Mouse (Mus musculus) neutrophil, adult 5-6 weeks (primary cell): Measurements from ENCODE around the gene RPS10-NUDT3. TPM values are rescaled to one million over a fixed set of nuclear protein-coding genes. Genes with fewer than 3 reads are reported as not detected.

ENCODE experiments used
- ATAC-seq: fragments of 151-379, 151-347 bp; 2 replicates; pipeline ENCODE4 v1.8.0; 2017; ENCODE audit warnings: mild to moderate bottlenecking, moderate TSS enrichment; ENCODE audit not compliant: insufficient number of reproducible peaks, poor library complexity, low FRiP score, severe bottlenecking; ENCODE audit errors: extremely low read depth
- total RNA-seq: library from RNA; stranded (forward); fragments of 200-1000 nt; gene quantifications from 2 replicates; pipeline ENCODE4 v1.2.3, GENCODE M21; 2017

RPS10-NUDT3 gene
- total RNA-seq, 1 experiment from 2014 or later: 39.0 TPM

DNA sequence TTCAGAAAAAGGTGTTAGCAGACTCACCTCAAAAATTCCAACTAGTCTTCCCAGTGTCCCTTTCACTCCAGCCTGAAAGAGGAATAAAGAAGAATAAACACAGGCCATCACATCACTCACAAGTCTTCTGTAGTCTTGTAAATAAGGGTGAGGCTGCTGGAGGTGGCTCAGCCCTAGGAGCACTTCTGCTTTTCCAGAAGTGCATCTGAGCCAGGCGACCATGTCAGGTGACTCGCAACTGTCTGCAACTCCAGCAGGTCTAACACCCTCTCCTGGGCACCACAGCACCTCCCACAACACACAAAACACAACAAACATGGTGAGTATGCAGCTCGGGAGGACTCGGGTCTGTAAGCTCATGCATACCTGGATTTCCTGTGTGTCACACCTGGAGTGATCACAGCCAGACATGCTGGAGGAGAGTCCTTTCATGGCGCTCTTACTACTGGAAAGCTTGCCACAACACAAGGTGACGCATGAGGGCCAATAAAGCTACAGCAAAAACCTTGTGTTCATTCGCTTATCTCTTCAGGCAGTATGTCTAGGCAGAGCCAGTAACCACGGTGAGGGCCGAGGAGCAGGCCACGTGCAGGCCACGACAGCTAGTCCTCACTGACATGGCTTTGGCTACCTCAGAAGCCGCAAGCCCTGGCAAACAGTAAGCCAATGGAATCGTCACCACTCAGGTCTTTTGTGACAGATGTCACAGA, 51.7 kb downstream of the RPS10-NUDT3 start:
- ATAC-seq: no peak

DNA sequence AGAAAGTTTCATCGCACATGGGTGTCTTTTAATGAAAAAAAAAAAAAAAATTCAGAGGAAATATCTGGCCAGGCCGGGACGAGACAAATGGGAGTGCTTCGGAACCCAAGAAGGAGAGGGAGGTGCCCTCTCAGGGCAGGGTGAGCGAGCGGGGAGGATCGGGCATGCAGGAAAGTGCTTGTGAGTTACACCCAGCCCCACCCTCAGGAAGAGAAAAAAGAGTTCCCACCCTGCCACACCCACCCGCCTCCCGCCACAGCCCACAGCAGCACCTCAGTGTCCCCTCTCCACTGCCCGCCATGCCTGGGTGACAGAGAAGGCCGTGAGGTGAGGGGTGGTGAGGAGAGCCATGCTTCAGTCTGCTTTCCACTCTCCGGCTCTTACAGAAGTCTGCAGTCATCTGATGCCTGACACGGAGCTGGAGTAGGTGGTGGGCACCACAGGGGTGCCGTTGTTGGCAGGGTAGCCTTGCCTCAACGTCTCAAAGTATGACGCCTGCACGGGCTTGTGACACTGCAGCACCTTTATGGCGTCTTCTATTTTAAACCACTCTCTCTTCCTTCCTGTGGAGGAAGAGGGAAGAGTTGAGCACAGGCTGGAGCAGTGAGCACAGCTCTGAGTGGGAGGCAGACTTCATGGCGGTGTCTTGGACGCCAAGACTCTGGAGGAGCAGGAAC, 54.5 kb downstream of the RPS10-NUDT3 start:
- no peak for ATAC-seq

DNA sequence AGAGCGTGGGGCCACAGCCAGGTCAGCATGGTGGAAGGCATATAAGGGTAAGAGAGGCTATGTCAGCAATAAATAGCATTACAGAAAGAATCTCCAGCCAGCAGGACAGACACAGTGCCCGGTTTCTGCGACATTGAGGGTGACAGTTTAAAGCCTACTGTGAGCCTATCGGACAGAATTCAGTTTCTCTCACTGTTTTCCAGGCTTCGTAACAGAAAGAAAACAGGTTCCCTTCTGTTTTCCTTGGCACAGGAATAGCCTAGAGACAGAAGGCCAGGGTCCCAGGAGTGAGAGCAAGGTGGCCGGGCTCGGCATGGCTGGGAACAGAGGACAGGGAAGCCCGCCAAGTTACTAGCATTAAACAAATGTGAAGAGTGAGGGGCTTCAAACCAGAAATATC, 55.2 kb downstream of the RPS10-NUDT3 start:
- no peak for ATAC-seq

DNA sequence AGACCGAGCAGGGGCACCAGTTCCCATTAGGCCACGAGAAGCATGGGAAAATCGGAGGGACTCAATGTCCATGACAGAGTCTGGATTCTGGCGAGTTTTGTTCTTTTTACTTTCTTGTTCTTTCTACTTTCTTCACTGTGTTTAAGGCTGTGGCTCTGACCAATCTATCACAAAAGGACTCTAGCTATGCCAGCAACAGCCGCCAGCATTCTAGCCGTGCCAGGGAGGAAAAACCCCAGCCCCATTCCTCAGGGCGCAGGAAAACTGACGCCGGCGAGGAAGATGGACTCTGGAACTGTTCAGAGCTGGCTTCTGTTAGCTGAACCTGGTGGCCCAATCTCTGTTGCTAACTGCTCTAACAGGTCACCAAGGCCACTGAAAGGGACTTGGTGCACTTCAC, 56.5 kb downstream of the RPS10-NUDT3 start:
- no peak for ATAC-seq

DNA sequence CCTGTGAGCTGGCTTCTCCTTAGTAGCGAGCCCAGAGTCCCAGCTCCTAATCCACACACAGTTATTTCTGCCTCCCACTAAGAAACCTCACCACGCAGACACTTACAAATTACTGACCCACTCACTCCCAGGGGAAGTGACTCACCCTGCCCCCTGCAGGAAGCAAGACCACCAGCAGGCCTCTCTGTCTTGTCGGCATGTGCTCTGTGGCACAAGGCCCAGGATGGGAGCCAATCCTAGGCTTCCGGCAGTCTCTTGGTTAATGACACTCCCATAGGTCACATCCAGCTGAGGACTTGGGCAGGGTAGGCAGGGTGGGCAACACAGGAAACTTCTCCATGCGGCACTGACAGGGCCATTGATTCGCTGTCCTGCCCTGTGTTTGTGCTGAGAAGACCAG, 57.6 kb downstream of the RPS10-NUDT3 start:
- ATAC-seq: no peak

DNA sequence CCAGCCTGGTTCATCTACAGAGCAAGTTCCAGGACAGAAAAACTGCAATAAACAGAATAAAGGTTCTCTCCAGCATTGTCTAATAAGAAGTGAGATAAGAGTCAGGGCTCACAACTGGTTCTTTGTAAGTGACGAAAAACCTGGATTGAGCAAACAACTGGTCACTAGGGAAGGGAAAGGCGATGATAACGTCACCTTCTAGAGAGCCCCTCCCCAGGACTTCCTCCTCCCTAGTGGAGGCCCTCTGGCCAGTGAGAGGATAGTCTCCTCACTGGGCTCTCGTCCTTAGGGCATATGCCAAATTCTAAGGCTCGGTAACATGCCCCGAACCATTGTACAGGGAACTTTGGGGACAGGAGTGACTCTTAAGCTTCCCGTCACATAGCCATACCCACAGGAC, 59.0 kb downstream of the RPS10-NUDT3 start:
- ATAC-seq: no peak

DNA sequence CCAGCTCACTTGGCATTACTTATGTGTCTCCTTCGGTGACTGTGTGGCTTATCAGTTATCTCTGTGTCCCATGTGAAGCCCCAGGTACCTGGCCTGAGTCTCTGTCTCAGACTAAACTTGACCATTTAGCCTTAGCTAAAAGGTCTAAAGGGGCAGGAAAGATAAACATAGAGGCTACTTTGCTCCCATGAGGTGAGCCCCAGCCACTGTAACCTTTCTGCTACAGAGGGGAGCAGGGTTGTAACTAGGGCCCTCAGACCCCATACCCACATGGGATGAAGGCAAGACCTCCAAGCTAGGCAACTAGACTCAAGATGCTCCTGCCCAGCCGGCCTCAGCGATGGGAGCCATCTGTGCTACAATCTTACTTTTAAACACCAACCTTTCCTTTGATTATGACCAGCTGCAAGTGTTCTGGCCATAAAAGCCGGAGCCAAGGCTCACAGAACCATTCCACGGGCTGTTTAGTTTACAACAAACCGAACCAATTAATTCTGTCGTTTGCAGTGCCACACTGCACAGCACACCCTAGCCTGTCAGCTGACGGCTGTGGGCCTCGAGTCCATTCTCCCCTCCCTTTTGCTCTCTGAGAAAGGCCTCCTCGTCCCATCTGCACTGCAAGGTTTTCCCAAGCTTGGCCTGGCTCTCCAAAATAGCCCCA, 59.8 kb downstream of the RPS10-NUDT3 start:
- ATAC-seq: no peak

DNA sequence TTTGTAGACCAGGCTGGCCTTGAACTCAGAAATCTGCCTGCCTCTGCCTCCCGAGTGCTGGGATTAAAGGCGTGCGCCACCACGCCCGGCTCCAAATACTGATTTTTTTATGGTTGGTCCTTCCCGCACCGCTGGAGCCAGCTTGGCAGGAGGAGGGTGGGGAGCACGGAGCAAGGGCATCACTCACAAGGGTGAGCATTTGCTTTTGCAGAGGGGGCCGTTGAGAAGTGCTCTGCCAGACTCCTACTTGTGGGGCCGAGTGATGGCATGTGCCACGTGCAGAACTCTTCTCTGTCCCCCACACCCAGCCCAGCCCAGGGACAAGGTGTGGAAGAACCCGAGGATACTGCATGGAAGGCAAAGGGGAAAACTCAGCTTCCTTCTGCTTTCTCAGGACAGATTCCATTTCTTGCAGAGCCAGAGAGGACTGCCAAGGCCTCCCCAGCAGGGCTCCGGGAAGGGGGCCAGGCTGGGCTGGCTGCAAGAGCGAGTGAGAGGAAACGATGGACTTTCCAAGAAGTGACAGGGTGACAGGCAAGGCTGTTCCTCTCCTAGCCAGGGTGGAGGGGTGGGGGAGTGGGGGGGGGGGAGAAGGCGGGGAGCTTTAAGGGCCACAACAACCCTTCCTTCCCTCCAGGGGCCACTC, 60.4 kb downstream of the RPS10-NUDT3 start:
- ATAC-seq: no peak

DNA sequence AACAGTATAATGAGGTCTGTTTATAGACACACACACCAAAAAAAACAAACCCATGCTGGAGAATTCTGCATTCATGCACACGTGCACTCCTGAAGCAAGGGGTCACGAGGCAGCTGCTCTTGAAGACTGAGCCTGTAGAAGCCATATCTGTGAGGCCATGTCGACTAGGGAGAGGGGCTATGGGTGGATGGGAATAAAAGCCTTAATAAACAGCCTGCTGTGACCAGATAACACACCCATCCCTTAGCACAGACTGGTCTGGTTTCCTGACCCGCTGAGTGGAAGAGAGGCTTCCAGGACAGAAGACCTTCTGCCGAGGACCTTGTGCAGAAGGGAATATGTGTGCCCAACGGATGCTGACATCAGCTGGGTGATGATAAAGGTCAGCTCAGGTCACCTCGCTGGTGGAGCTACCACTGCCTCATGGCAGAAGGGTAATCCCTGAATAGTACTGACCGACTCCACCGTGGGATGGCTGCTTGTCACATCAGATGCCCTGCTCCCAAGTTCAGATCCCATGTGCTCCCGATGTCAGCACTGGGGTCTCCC, 61.2 kb downstream of the RPS10-NUDT3 start:
- ATAC-seq: no peak

DNA sequence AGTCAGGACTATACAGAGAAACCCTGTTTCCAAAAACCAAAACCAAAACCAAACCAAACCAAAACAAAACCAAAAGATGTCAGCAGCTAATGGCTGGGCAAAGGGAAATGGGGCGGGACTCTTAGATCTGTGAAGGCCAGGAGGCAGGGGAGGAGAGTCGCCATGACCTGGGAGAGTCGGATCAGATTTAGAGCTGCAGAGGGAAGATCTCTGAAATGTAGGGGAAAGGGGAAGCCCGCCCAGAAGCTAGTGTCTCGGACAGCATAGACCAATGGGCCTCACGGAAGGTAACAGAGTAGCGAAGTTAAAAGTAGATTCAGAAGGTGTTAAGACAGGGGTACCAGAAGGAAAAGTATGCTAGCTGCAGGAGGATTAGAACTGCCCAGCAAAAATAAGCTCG, 63.7 kb downstream of the RPS10-NUDT3 start:
- ATAC-seq: no peak

DNA sequence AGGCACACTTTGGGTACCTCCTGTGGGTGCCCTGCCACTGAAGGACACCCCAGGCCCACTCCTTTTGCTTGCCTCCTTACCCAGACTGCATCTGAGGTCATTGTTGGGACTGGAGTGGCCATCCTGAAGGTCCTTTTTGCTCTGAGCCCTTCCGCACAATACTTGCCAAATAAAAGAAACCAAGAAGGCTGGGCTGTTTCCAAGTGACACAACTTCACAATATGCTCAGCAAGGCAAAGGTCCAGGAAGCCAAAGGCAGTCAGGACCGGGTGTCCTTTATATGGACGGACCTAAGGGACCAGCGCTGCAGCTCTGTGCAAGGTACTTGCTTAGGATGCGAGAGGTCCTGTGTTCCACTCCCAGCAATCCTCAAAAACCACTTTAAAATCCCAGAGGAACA, 66.8 kb downstream of the RPS10-NUDT3 start:
- ATAC-seq: no peak

DNA sequence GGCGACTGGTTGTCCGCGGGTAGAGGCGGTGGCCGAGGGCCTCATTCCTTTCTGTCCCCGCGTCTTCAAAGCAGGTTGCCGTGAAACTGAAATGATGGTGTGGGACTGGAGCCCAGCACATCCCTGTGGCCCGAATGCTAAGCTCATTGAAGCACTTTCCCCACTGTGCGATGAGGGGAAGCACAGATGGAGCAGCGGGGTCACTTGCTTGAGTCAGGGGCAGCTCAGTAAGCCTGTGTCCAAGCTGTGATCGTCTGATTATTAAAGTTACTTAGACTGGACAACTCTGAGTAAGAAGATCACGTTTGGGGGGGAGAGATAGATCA, 69.1 kb downstream of the RPS10-NUDT3 start:
- ATAC-seq: no peak

DNA sequence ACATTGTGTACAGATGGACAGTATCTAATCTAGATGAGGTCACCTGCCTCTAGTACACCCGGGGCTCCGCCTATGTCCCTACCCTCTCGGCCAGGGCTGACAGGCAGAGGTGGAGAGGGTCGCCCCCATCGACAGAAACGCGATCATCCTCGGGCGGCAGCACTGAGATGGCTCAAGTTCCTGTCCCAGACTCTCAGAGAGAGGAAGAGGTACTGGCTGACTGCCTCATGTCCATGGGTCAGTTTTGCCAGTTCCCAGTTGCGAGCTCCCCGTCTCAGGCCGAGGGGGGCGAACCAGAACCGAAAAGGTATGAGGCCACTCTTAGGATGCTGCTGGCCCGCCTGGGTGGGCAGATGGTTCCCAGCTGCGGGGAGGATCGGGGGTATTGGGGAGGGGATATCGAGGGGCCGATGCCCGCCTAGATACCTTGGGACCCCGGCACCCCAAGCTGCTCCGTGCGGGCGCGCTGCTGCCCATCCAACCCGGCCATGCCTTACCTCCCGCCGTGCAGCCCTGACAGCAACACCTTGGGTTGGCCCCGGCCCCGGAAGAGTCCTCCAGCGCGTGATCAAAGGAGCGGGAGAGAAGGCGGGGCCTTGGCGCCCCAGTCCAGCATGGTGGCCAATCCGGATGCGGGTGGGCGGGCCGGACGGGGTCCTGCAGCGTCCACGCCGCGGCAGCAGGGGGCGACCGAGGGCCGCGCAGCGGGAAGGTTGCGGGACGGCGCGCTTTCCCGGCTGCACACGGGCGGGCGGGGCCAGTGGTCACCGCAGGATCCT, 69.7 kb downstream of the RPS10-NUDT3 start, which contains the start of gene AI413582:
Gene AI413582, minus strand, starts transcription at position 594 of the 779 bp plus-strand sequence.
- peak; percentile 79 for ATAC-seq

DNA sequence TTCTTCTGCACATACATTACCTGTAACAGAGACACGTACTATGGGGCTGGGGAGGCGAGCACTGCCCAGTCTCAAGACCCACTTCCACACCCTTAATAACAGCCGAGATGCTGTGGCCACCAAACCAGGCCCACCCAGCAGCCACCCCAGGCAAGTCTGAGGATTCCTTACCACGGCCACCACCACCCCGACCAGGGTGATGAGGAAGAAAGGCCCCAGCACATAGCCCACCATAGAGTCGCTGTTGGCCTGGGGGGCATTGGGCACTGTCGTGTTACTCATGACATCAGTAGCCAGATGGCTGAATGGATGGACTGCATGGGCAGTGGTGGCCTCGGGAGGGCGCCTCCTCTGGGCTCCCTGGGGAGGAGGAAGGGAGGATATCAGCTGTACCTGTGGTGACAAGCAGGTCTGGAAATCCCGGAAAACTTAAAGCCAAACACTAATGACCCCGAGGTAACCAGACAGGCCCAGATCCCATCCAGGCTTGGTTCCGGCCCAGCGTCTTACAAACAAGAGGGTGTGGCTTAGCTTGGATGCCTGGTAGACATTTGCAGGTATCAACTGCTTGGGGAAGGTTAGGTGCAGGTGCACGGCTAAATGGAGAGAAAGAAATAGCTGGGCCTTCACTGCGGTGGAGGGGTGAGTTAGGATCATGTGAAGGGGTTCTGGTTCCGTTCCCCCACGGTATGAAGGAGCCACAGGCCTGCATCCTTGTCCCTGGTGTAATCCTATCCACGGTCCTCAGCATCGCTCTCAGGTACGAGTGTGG, 70.4 kb downstream of the RPS10-NUDT3 start:
- ATAC-seq: no peak

DNA sequence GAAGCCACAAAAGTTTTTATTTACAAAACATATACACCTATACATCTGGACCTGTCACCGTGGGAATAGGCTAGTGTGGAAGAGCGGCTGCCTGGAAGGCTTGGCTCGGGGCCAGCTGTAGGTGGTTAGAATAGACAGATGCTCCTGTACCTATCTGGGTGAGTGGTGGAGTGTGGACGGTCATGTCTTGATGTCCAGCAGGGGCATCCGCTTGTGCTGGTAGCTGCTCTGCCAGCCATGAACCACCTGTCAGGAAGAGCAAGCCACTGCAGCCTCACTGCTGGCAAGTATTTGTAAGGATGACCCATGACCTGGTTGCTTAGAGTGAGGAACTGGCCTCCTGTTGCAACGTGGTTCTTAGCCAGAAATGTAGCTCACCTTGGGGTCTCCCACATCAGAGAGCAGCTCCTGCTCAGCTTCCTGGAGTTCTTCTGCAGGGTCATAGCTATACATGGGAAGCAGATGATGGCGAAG, 71.2 kb downstream of the RPS10-NUDT3 start:
- no peak for ATAC-seq

DNA sequence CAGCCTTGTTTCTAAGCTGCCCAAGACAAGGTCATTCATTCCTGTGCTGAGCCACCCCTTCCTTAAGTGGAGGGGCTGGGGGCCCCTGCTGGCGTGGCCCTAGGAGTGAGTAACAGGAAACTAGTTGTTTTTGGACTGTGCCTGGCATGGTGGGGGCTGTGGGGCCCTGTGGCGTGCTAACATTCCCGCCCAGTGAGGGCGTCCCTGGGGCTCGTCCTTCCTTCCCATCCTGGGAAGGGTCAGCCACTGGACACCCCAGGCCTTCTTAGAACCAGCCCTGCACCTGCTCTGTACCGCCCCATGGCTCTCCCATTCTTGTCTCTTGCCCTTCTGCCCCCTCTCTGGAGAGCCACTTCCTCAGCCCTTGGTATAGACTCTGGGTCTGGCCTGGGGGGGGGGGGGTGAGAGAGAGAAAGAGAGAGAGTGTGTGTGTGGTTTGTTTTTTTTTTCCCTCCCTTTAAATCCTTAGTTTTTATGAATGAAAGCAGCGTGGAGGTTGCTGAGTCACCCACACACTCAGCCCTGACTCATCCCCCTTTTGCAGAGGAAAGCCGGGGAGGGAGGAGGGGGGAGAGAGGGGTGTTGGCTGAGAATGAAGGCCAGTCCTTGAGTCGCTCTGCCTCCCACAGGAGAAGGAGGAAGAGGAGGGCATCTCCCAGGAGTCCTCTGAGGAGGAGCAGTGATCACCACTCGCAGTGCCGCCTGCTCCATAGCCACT, 73.1 kb downstream of the RPS10-NUDT3 start:
- ATAC-seq: no peak

DNA sequence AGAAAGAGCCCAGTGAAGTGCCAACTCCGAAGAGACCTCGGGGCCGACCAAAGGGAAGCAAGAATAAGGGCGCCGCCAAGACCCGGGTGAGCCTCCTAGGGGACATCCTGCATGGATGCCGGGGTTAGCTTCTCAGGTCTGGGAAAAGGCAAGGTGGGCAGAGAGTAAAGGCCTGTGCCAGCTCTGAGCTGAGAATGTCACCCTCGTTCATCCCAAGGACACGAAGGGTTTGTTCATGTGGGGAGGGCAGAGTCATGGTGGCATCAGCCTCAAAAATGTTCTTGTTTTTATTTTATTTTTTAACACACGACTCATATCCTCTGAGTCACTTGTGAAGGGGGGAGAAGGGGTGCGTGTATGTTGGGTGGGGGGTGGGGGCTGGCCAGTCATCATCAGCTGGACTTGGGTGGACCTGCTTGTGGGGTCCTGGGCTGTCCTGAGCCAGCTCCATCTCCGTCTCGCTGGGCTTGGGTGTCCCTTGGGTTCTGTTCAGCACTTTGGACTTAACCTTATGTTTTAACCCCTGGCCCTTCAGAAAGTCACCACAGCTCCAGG, 74.0 kb downstream of the RPS10-NUDT3 start:
- ATAC-seq: no peak
